Mouse (Mus musculus) adrenal gland, postnatal 10 days (tissue): Measurements from ENCODE around the gene Gm13283. TPM values are rescaled to one million over a fixed set of nuclear protein-coding genes. Genes with fewer than 3 reads are reported as not detected.
"Not testable (repeated sequence)": the region's sequence is repeated elsewhere in the genome, so short reads cannot be mapped to it uniquely, and the experiment has no call there.

Experiments used
- DNase-seq: peaks from one replicate; pipeline ENCODE4 v3.0.0; 2021; ENCODE audit warnings: mixed read lengths
- long read RNA-seq, 2 experiments: library from polyadenylated mRNA; stranded (forward); transcript quantifications; one replicate each; pipeline ENCODE4 v2.0.0; 2021
- total RNA-seq, 2 experiments: library from RNA; stranded (reverse); gene quantifications; 2 replicates each; pipeline ENCODE4 v1.2.3; 2021

Gene Gm13283
- total RNA-seq, result under 1 TPM in 1 of 2 experiments, not detected in 1; 0.24 TPM
- long read RNA-seq, experiment 1, result 0 reads
- long read RNA-seq, experiment 2, result 0 reads

- DNase-seq, result peak; percentile 39
Measured at GRCm38 (mm10) chr4:88759610-88760268, at the start of gene Gm13283. Gene Gm13283 (plus strand): TSS chr4:88760119.

- DNase-seq, result no peak
Measured at GRCm38 (mm10) chr4:88714281-88714680, 45.6 kb upstream of the Gm13283 start.

GRCm38 (mm10) chr4:88715059-88715458 is 44.9 kb upstream of the Gm13283 start:
- peak; percentile 26 for DNase-seq

- no peak for DNase-seq
Measured at GRCm38 (mm10) chr4:88718715-88719114, 41.2 kb upstream of the Gm13283 start.

- DNase-seq, result peak; percentile 95
Measured at GRCm38 (mm10) chr4:88721791-88722721, 37.9 kb upstream of the Gm13283 start, which contains the start of the genes Gm26566 and Klhl9. Gene Gm26566 (plus strand): TSS chr4:88721805. Gene Klhl9 (minus strand): TSS chr4:88722465.

- no peak for DNase-seq
Measured at GRCm38 (mm10) chr4:88723497-88724090, 36.3 kb upstream of the Gm13283 start.

GRCm38 (mm10) chr4:88726727-88727126 is 33.2 kb upstream of the Gm13283 start:
- no peak for DNase-seq

GRCm38 (mm10) chr4:88727324-88727723 is 32.6 kb upstream of the Gm13283 start:
- peak; percentile 55 for DNase-seq

- DNase-seq, result peak; percentile 86
Measured at GRCm38 (mm10) chr4:88738480-88738879, 21.4 kb upstream of the Gm13283 start.

GRCm38 (mm10) chr4:88739036-88739435 is 20.9 kb upstream of the Gm13283 start:
- DNase-seq, result no peak

- DNase-seq, result no peak
Measured at GRCm38 (mm10) chr4:88741426-88741825, 18.5 kb upstream of the Gm13283 start.

- no peak for DNase-seq
Measured at GRCm38 (mm10) chr4:88742771-88743371, 17.0 kb upstream of the Gm13283 start.

- DNase-seq, result no peak
Measured at GRCm38 (mm10) chr4:88744207-88744606, 15.7 kb upstream of the Gm13283 start.

GRCm38 (mm10) chr4:88749926-88750325 is 10.0 kb upstream of the Gm13283 start:
- no peak for DNase-seq

GRCm38 (mm10) chr4:88754818-88755340 is 5.0 kb upstream of the Gm13283 start, which contains the start of gene Gm13271:
Gene Gm13271 (plus strand): TSS chr4:88754868.
- DNase-seq, result peak; percentile 60

GRCm38 (mm10) chr4:88756581-88757513 is 3.1 kb upstream of the Gm13283 start:
- DNase-seq, result peak; percentile 25

- DNase-seq, result peak; percentile 86
Measured at GRCm38 (mm10) chr4:88757628-88758031, 2.3 kb upstream of the Gm13283 start.

GRCm38 (mm10) chr4:88758751-88759150 is 1.2 kb upstream of the Gm13283 start:
- DNase-seq, result not testable (repeated sequence)

GRCm38 (mm10) chr4:88760431-88760830 is 512 bp downstream of the Gm13283 start:
- peak; percentile 81 for DNase-seq

GRCm38 (mm10) chr4:88761776-88762175 is 1.9 kb downstream of the Gm13283 start:
- DNase-seq, result peak; percentile 63

- DNase-seq, result not testable (repeated sequence)
Measured at GRCm38 (mm10) chr4:88762341-88762740, 2.4 kb downstream of the Gm13283 start.
